Mouse (Mus musculus): ENCODE results near the gene Nme7.
A peak's percentile ranks its signal among the peaks of the same experiment; 100 is the strongest.

Gene Nme7

DNA sequence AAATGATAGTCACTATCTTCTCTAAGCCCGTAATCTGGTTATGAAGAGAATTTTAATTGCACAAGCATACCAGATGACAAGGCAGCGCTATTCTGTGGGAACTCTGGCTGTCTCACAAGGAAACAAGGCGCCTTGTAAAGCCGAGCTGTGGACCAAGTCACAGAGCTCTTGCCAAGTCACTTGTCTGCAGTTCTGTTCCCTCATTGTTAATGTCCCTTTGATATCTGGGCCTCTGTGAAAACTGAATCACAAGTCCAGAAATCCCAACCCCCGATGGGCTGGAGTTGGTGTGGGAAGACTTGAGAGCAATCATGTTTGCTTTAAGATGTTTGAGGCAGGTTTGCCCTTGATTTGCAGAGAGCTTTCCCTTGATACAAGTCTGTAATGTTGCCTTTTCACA, 16.8 kb downstream of the Nme7 start:
- DNase-seq (ENCODE audit: low read depth), result no peak

DNA sequence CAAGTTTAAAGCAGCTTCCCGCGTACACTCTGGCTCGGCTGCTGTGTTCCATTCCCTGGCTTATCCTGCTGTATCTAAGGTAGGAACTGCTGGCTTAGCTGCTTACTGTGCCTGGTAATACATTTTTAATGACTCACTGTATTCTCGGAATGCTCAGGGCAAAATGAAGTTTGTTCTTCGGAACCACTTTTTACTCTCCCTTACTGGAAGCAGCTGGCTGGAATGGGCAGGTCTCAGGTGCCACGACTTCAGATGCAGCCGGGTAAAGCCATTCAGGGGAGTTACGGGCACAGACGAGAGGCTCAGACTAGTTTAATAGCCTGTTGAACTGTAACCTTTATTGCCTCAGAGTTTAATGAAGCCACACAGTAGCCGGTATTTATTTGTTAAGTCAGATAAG, 17.5 kb downstream of the Nme7 start:
- no peak for DNase-seq (ENCODE audit: low read depth)

DNA sequence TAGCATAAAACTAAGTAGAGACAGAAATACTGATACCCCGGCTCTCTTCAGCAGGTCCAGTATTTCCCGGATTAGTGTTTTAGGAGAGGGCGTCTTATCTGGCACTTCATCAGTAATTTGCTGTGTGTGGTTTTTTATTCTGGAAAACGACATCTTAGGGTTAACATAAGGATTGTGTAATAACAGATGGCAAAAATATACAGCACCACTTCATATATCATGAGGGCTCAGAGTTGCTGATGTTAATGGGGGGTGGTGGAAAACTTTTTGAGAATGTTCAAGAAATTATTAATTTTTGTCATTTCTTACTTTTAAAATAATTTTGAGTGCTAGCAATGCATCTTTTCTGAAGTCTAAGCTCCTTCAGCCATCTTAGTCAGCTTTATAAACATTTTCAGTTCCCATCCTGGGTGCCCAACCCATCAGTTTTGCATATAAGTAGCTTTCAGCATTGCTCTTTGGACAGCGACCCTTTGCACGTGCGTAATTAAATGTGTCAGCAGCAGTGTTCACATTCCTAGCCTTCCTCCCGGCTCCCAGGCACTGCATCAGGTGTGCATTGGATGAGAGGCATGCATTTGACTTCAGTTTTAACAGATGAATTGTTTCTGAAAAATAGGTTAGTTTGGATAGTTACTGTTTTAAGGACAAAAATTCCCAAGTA, 19.2 kb downstream of the Nme7 start:
- DNase-seq (ENCODE audit: low read depth), result no peak

DNA sequence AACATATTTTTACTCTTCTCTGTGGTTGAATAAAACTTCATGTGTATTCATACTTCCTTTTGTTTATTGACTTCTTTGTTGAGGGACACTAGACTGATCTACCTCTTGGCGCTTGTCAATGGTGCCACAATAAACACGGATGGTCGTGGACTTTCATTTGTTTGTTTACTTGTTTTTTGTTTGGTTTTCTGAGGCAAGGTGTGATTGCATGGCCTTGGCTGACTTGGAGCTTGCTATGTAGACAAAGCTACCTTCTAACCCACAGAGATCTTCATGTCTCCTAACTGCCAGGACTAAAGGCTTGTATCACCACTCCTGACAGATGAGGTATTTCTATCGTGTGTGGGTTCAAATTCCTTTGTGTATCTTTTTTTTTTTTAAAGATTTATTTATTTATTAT, 20.3 kb downstream of the Nme7 start:
- no peak for DNase-seq (ENCODE audit: low read depth)

DNA sequence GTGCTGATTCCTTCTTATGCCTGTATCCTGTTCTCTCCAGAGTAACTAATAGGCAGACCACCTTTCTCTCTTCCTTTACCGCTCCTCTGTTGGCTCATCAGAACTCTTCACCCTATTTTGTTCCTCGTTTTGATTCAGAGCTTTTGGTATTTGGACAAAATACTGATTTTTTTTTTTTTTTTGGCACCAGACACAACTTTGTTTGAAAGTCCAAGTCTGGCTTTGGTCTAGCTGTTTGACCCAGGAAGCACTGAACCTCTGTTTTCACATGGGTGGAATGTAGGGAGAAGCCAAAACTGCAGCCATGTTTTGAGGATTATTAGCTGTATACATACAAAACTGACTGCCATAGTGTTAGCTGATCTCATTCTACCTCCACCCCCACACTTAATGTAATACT, 21.0 kb downstream of the Nme7 start:
- no peak for DNase-seq (ENCODE audit: low read depth)

DNA sequence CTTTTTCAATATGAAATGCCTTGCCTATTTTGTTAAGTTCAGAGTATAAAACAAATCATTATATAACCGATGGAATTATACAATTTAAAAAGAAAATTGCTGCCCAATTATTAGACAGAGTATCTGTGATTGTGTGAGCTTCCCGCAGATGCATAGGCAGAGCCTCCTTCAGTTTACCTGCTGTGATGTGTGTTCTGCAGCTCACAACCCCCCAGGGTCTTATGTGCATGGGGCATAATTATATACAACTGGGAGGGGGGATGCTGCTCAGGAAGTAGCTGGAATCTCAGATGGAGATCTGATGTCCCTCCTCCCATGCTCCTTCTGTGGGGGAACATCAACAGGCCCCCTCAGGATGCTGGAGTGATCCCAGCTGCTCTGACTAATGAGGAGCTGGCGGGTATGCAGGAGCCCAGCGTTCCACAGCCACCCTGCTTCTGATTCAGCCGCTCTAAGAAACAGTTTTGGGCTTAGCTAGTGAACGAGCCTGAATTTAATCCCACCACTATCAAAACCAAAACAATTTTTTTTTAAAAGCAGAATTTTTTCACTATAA, 22.8 kb downstream of the Nme7 start:
- DNase-seq (ENCODE audit: low read depth), result no peak

DNA sequence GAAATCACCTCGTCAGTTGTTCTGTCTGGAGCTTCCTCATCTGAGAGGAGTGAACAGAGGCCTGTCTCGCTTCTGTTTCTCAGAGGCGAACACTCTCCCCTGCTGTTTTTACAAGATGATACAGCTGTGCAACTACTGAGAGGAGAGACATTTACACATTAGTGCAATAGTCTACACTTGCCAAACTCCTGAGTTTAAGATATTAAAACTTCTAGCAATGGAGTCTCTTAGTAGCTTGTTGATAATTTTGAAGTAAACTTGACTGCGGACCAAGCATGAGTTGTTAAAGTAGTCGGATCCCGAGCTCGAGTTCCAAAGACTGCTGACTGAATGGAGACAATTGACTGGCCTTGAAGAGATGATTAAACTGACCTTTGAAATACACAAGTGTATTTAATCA, 23.8 kb downstream of the Nme7 start:
- no peak for DNase-seq (ENCODE audit: low read depth)

DNA sequence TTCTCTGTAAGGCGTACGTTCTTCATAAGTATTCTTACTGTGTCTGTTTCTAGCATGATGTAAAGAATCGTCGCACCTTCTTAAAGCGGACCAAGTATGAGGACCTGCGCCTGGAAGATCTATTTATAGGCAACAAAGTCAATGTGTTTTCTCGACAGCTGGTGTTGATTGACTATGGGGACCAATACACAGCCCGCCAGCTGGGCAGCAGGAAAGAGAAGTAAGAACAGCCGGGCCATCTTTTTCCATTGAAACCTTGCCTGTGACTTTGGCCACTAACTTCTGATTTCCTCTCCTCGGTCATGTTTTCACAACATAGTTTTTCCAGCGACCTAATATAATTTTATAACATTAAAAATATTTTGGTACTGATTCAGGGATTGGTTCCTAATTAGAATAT, 28.6 kb downstream of the Nme7 start:
- DNase-seq (ENCODE audit: low read depth), result no peak

DNA sequence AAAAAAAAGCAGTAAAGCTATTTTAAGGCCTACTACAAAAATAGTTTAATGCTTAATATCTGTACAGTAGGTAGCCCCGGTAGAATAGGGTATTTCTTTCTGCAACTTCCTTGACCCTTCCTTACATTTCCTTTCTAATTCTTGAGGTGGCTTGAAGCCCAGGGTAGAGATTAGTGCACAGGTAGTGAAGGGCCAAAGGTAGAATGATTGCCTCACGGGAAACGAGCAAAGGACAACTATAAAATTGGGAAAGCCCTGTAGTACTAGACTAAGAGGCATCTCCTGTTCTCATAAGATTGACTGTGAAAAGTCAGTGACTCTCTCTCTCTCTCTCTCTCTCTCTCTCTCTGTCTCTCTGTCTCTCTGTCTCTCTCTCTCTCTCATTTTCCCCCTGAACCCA, 31.5 kb downstream of the Nme7 start:
- no peak for DNase-seq (ENCODE audit: low read depth)

DNA sequence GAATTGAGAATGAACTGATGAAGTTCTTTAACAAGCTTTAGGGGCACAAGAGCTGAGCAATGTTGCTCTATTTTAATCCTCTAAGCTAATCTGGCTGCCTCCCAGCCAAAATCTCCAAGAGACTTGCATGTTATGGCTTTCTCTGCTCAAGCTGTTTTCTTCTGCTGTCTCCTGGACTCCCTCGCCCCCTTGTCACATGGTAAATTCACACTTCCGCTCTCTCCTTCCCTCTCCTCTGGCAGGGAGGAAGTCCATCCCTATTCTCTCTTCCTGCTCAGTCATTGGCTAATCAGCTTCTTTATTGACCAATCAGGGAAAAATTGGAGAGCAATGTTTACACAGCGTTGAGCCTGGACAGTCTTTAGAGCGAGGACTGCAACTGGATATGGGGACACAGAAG, 31.9 kb downstream of the Nme7 start:
- no peak for DNase-seq (ENCODE audit: low read depth)

DNA sequence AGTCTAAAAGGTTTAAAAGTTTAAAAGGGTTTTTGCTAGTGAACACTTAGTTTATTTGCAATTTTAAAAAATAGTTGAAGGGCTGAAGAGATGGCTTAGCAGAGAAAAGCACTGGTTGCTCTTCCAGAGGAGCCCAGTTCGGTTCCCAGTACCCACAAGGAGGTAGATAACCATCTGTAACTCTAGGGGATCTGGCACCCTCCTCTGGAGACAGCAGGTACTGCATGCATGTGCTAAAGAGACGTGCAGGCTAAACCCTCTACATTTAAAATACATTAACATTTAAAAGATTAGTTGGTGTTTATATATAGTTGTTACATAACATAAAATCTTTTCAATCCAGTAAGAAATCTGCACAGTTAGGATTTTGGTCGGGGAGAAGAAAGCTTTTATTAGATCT, 38.2 kb downstream of the Nme7 start:
- no peak for DNase-seq (ENCODE audit: low read depth)

DNA sequence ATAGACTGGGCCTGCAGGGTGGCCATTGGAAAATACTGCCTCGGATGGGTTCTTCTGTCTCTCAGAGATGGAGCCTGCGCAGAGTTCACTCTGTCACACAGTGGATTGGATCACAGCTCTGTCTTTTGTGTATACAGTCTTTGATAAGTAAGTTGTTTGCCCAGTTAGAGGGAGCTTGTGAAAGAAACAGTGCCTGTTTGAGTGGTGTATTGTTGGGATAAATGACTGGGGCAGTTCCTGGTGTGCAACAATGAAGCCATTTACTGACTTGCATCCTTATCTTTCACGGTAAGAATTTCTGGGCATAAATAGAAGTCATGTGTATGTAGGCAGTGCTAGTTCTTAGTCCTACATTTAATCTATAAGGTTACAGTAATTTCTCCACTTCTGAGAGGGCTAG, 49.5 kb downstream of the Nme7 start:
- no peak for DNase-seq (ENCODE audit: low read depth)

DNA sequence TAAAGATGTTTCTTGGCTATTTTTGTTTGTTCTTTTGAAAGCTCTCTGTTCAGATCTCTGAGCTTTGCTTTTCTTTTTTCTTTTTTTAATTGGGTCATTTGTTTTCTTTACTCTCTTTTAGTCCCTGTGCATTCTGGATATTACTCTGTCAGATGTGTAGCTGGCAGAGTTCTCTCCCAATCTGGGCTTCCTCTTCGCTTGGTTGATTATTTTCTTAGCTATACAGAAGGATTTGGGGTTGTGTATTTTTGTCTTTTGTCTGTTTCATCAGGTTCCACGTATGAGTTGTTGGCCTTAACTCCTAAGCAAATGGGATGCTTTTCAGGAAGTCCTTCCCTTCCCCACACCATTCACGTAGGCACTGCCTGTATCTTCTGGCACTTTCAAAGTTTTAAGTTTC, 54.1 kb downstream of the Nme7 start:
- no peak for DNase-seq (ENCODE audit: low read depth)

DNA sequence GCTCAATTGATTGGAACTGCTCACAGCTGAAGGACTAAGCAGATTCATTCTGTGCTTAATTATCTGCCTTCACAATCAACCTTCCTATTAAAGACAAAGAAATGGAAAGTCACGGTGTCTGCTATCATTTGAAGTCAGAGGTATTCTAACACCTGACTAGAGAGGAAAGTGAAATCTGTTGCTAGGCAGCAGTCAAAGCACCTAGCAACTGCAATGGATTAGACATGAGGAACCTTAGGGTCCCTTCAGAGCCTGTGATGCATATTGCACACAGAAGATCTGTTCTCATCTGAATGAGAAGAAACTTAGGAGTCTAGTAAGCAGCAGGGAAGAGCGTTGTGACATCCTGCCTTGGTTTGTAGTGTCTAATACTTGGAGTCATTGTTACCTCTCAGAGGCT, 58.1 kb downstream of the Nme7 start:
- no peak for DNase-seq (ENCODE audit: low read depth)

DNA sequence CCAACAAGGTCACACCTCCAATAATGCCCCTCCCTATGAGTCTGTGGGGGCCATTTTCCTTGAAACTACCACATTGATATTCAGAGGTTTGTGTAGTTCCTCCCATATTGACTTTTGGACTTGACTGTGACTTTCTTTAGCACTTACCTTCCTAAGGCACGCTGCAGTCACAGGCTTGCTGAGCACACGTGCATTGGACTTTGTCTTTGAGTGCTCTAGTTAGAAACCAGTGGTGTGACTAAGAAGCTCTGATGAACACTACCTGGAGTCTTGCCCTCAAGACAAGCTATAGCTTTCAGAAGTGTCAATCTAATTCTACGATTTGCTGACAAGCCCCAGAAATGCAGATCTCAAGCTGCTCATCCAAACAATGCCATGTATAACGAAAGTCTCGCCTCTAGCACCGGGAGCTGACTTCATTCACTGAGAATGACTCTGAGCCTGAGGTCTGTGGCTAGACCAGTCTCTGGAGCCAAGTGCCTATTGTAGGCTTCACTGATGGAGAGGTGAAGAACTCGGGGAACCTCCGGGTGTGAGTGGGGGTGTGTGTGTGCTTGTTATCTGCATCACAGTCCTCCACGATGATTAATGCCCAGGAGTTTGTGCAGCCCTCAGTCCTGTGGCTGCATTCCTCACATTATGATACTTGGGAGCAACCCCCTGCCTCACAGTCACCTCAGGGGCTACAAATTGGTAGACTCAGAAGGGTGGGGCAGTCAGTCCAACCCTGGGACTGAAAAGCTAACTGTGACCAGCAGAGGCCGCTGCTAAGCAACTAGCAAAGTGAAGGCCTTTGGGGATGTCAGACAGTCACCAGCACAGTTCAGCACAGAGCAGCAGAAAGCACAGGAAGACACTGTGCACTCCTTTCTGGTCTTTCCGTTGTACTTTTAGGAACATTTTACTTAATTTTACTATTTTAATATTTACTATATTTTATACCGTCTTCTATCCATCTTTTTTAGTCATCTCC, 62.5 kb downstream of the Nme7 start:
- DNase-seq (ENCODE audit: low read depth), result peak; percentile 23

DNA sequence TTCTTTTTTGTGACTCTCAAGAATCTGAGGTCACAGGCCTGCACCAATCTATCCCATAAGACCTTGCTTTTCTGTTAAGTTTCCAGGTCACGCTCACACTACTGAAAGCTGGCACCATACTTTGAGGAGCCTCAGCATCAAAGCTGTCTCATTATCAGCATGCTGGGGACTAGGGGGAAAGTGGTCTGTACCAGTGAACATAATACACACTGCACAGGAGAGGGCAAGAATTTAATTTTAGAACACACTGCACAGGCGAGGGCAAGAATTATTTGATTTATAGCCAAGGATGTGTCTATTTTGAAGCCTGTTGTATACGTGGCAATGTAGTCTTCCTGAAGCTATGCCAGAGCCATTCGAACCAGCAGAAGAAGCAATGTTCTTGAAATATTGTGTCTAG, 64.2 kb downstream of the Nme7 start:
- no peak for DNase-seq (ENCODE audit: low read depth)

DNA sequence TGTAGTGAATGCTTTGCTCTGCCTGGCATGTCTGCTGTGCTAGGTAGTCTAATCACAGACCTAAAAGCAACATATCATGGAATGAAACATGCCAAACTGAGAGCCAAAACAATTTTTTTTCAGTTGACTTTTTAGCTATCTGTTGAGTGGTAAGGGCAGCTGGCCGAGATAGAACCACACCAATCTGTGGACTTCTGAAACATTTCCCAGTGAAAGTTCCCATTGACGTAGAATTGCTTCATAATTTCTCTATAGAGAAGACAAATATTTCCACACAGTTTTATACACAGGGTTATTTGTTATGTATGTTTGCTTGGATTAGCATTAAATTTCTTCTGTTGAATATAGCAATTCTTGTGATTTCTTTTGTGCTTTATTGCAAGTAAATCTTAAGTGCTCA, 65.9 kb downstream of the Nme7 start:
- no peak for DNase-seq (ENCODE audit: low read depth)

DNA sequence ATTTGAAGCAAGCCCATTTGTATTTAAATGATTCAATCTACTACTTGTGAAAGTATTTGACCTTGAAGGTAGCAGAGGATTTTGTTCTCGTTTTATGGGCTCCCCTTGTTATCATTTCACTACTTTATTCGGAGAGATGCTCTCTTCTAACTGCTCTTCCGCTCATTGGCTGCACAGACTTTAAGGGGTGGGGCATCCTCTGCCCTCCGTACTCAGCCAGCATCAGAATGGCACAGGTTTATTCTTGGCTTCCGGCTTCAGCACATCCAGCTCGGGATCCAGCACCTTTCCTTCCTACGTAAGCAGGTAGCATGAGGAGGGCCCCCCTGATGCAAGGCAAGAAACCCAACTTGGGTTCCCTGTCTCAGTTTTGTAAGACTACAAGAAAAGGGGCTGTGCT, 69.1 kb downstream of the Nme7 start:
- no peak for DNase-seq (ENCODE audit: low read depth)

DNA sequence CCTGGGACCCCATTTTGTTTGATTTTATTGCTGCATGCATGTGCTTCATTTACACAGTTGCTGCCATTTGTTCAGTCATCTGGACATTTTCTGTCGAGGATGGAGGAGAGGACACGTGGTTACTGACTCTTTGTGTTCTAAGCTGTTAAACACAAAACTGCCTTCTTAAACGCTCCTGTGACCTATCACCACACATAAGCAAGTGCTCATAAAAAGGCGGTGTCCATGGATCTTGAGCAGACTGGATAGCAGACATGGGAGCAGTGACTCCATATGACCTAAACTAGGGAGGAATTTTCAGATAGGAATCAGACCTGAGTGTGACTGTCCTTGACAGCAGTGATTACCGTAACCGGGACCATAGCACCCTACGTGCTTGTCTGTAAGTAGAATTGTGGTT, 70.1 kb downstream of the Nme7 start:
- DNase-seq (ENCODE audit: low read depth), result no peak

DNA sequence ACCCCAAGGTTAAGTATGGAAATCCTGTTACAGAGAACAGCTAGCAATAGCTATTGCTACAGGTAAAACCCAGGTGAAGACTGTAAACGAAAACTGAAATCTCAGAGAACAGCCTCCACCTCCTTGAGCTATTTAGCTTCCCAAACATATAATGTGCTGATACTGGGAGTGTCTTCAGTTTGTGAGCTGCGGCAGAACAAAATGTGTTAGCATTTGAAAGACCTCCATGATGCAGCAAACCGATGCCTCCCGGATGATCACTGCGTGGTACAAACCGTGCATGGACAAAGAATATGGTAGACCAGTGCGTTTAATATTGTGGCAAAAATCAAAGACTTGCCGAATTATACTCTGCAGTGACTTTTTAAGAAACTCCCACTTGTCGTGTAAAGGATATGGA, 71.7 kb downstream of the Nme7 start:
- DNase-seq (ENCODE audit: low read depth), result no peak

DNA sequence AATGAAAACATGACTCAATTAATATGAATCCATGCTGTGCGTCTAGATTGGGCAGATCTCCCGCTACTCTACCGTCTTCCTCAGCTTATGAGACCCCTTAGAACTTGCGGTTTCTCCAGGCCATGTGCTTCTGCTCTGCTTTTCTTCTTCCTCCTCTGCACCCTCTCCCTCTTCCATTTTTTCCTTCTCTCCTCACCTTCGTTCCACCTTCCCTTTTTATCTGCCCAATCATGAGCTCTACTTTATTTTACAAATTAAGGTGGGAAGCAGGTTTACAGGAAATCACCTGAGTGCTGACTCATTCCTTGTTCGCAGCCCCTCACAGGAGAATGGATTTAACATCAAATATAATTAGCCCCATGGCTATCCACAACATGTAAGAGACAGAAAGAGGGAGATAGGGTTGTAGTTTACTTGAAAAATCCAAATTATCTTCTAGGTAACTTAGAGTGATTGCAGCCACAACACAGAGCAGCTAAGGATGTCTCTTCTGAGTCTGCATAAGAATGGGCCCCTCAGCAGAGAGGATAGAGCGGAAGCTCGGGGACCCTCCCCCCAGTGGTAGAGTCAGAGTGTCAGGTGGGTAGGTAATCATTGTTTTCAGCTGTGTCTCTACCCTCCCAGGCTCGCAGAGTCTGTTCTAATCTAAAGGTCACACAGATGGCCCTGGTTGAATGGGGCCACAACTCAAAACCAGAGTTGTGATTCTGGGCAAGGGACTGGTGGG, 73.0 kb downstream of the Nme7 start:
- DNase-seq (ENCODE audit: low read depth), result no peak

DNA sequence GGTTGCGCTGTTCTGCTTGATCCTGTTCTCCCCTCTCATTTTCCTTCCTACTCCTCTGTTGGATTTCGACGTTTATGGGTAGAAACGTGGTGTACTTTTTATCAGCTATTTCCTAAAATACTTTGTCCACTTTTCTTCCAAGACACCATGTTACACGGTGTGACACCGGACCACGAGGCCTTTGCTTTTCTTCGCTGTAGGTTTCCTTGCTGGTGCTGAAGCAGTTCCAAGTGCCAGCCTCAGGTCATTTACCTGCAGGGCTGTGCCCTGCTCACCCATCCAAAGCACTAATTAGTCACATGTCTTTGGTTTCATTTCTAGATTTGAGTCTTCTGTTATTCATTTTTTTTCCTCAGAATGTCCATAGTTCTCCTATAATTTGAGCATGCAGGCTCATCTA, 79.7 kb downstream of the Nme7 start:
- no peak for DNase-seq (ENCODE audit: low read depth)

DNA sequence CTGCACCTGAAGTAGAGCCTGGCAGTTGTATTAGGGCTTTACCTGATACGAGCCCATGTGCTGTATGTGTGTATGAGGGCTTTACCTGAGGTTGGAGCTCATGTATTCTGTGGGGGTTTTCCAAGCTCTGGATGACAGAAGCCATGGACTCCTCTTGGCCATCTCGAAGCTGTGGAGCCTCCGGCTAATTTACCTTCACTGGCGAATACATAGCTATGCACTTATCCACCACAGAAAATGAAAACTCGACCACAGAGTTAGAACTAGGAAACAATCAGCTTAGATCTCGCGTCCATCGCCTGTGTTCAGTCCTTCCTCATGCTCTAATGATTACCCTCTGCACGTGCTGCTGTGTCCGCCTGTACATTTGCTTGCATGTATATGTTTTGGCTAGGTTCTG, 80.4 kb downstream of the Nme7 start:
- DNase-seq (ENCODE audit: low read depth), result no peak
